Mouse (Mus musculus) E14TG2a.4 (cell line): ENCODE results near the gene Slc24a3.

Experiments used
- CTCF ChIP-seq: conservative IDR thresholded peaks from 2 replicates; pipeline ENCODE4 v1.5.1; 2014; ENCODE audit warnings: low read length
- NANOG ChIP-seq: IDR thresholded peaks from 2 replicates; pipeline ENCODE4 v1.6.1; 2014; ENCODE audit warnings: borderline replicate concordance, low read length, mixed read lengths

GRCm38 (mm10) chr2:145510650-145511225, 343.2 kb downstream of the Slc24a3 start:
- TF ChIP-seq CTCF: no peak
- TF ChIP-seq NANOG: no peak
